Mouse (Mus musculus): ENCODE measurements around the gene Pet117. TPM values are rescaled to one million over a fixed set of nuclear protein-coding genes. Genes with fewer than 3 reads are reported as not detected.

Gene Pet117
- 5.9 TPM for total RNA-seq (2023)

GRCm38 (mm10) chr2:144368400-144369019, at the start of gene Pet117, which contains the start of gene Kat14:
Gene Pet117 (plus strand): TSS chr2:144368996.
Gene Kat14 (plus strand): TSS chr2:144368983.

GRCm38 (mm10) chr2:144331401-144332302, 37.1 kb upstream of the Pet117 start, which contains the start of gene Ovol2:
Gene Ovol2 (minus strand): TSS chr2:144332146.

Other genes starting within 250 kb of the Pet117 start
- 6.9 TPM for gene Mgme1, start 98.3 kb upstream of the Pet117 start, total RNA-seq (2023)
- gene Snx5, start 98.1 kb upstream of the Pet117 start, total RNA-seq (2023) = 396 TPM
- 1.2 TPM for gene Ovol2, start 36.9 kb upstream of the Pet117 start, total RNA-seq (2023)
- 38.2 TPM for gene Kat14, start within 50 bp of the Pet117 start, total RNA-seq (2023)
- not detected for gene Dzank1, start 158.4 kb downstream of the Pet117 start, total RNA-seq (2023)
- 38.0 TPM for gene Polr3f, start 158.7 kb downstream of the Pet117 start, total RNA-seq (2023)
- 6.8 TPM for gene Rbbp9, start 181.9 kb downstream of the Pet117 start, total RNA-seq (2023)
- 59.4 TPM for gene Sec23b, start 187.2 kb downstream of the Pet117 start, total RNA-seq (2023)
- gene Smim26, start 225.1 kb downstream of the Pet117 start, total RNA-seq (2023) = 19.9 TPM
- 25.0 TPM for gene Dtd1, start 230.9 kb downstream of the Pet117 start, total RNA-seq (2023)